Mouse (Mus musculus) hindbrain, postnatal 0 days (tissue): ENCODE measurements around the gene Cebpz. TPM values are rescaled to one million over a fixed set of nuclear protein-coding genes. Genes with fewer than 3 reads are reported as not detected.
A peak's percentile ranks its signal among the peaks of the same experiment; 100 is the strongest.

Experiments
- ATAC-seq: fragments of 200-750 bp; cut with Nextera tagmentation; 2 replicates; pipeline ENCODE4 v1.8.0; 2017; ENCODE audit warnings: mild to moderate bottlenecking, moderate TSS enrichment, moderate library complexity
- DNase-seq: peaks from one replicate; pipeline ENCODE4 v3.0.0-alpha.2; 2015; ENCODE audit warnings: low spot score
- H3K27ac ChIP-seq: fragments of 300-500 bp; sonication (generic); 2 replicates; pipeline ENCODE4 v1.5.1; 2014; ENCODE audit warnings: mild to moderate bottlenecking
- H3K27me3 ChIP-seq: fragments of 300-500 bp; sonication (generic); 2 replicates; pipeline ENCODE4 v1.6.1; 2014; ENCODE audit warnings: low read length, mixed read lengths; ENCODE audit not compliant: insufficient read depth
- H3K36me3 ChIP-seq: fragments of 300-500 bp; sonication (generic); 2 replicates; pipeline ENCODE4 v1.6.1; 2014; ENCODE audit warnings: low read length, mixed read lengths; ENCODE audit not compliant: insufficient read depth
- H3K4me1 ChIP-seq: fragments of 300-500 bp; sonication (generic); 2 replicates; pipeline ENCODE4 v1.6.1; 2014; ENCODE audit warnings: antibody characterized with exemption, low read length, mixed read lengths; ENCODE audit not compliant: insufficient read depth
- H3K4me2 ChIP-seq: fragments of 300-500 bp; sonication (generic); 2 replicates; pipeline ENCODE4 v1.6.1; 2014; ENCODE audit warnings: low read depth, mild to moderate bottlenecking, low read length, moderate library complexity, mixed read lengths
- H3K4me3 ChIP-seq: fragments of 300-500 bp; sonication (generic); 2 replicates; pipeline ENCODE4 v1.5.1; 2014; ENCODE audit warnings: low read length
- H3K9ac ChIP-seq: fragments of 300-500 bp; sonication (generic); replicated peaks from 2 replicates; pipeline ENCODE4 v1.6.1; 2014; ENCODE audit warnings: mild to moderate bottlenecking, low read length, moderate library complexity, mixed read lengths
- H3K9me3 ChIP-seq: fragments of 300-500 bp; sonication (generic); 2 replicates; pipeline ENCODE4 v1.6.1; 2016; ENCODE audit warnings: low read length, mixed read lengths
- CTCF ChIP-seq: IDR thresholded peaks from 2 replicates; pipeline ENCODE4 v1.5.1; 2016; ENCODE audit warnings: antibody characterized with exemption, control low read depth, low read depth
- WGBS: fragments of 180-500 bp; shearing (Covaris S2); extraction: QIAGEN DNeasy Blood & Tissue Kit; methylation state at CpG from one replicate; pipeline ENCODE4 v1.1.7; 2014; 5-methylcytosine and 5-hydroxymethylcytosine counted together
- polyA plus RNA-seq: library from polyadenylated mRNA; unstranded; fragments of >200 nt; fragmentation: Nextera tagmentation; extraction: Ambion mirVana; gene quantifications from 2 replicates; pipeline ENCODE4 v1.2.1, GENCODE M21; 2015
- total RNA-seq: library from RNA; depleted of rRNA; stranded (reverse); fragments of >200 nt; gene quantifications from 2 replicates; pipeline ENCODE4 v1.2.3, GENCODE M21; 2014

The Cebpz gene
- total and polyA plus RNA-seq, 2 experiments from 2014 or later, result 13.5 to 46.4 TPM

DNA sequence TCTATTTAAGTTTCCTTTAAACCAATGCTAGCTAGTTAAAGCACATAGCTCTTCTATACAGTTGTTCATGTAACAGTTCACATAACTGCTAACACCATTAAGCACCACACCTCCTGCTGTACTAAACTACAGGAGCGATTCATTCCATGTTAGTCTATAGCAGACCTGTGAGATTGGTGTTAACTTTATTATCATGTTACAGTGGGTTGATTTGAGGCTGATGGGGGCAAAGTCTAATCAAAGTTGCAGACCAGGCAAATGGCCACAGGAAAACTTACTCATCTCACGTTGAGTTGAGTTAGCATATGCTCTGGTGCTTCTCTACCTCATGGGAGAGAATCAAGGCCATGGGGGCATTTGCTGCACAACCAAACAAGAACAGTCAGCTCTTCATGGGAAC is 27.5 kb downstream of the Cebpz start:
- 76% methylated on average over 2 of the region's 2 CpGs for WGBS
- Histone ChIP-seq H3K4me1 (no peaks in the 10 kb centered on the region), H3K27ac (no peak overlapping the region)

GRCm38 (mm10) chr17:78906892-78907291 is 30.0 kb downstream of the Cebpz start, which contains the start of gene Sult6b1:
Gene Sult6b1, minus strand, starts transcription at chr17:78906992.
- ATAC-seq (no peak), DNase-seq (no peak)
- no peak within 1 kb of the TSS for H3K4me3 ChIP-seq
- no peak within 1 kb of the TSS for H3K9ac ChIP-seq
- no peaks in the 10 kb centered on the region for H3K4me1 ChIP-seq
- H3K27ac ChIP-seq, result no peak within 1 kb of the TSS
- no peaks in the 10 kb centered on the region for H3K36me3 ChIP-seq
- no peak within 1 kb of the TSS for H3K4me2 ChIP-seq
- no peaks in the 10 kb centered on the region for H3K9me3 ChIP-seq
- 87% methylated on average over 5 of the region's 5 CpGs for WGBS
- no peaks in the 10 kb centered on the region for H3K27me3 ChIP-seq
- no peak for TF ChIP-seq CTCF

More for the DNA sequence above, 27.5 kb downstream of the Cebpz start:
- H3K4me3 ChIP-seq, result no peak overlapping the region
- H3K9ac ChIP-seq, result no peak overlapping the region
- no peaks in the 10 kb centered on the region for H3K27me3 ChIP-seq
- no peaks in the 10 kb centered on the region for H3K9me3 ChIP-seq
- ATAC-seq (no peak), DNase-seq (no peak)
- H3K36me3 ChIP-seq, result no peaks in the 10 kb centered on the region
- no peak overlapping the region for H3K4me2 ChIP-seq
- TF ChIP-seq CTCF, result no peak

GRCm38 (mm10) chr17:78903158-78903557 is 33.7 kb downstream of the Cebpz start:
- DNase-seq (no peak), ATAC-seq (no peak)
- Histone ChIP-seq H3K27ac (no peak overlapping the region), H3K36me3 (no peaks in the 10 kb centered on the region), H3K4me2 (no peak overlapping the region), H3K4me1 (no peaks in the 10 kb centered on the region), H3K27me3 (no peaks in the 10 kb centered on the region), H3K9ac (no peak overlapping the region), H3K4me3 (no peak overlapping the region), H3K9me3 (no peaks in the 10 kb centered on the region)
- no peak for TF ChIP-seq CTCF
- 80% methylated on average over 2 of the region's 2 CpGs for WGBS

GRCm38 (mm10) chr17:78895394-78895793 is 41.5 kb downstream of the Cebpz start:
- ATAC-seq, result peak; percentile 29; the same call in 1 of the 2 replicates
- 24% methylated on average over 8 of the region's 8 CpGs for WGBS
- H3K4me2 ChIP-seq, result peak overlapping the region; percentile 42

DNA sequence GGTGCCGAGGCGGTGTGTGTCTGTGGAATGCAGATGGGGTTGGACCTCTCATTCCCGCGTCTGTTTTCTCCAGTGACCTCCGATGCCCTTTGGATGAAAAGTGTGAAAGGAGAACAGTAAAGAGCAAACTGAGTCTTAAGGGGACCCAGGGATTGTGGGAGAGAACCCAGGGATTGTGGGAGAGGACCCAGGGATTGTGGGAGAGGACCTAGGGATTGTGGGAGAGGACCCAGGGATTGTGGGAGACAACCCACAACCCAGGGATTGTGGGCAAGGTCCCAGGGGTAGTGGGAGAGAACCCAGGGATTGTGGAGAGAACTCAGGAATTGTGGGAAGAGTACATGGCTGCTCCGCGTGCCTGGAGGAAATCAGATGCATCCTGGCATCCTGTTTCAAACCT is 41.9 kb downstream of the Cebpz start:
- Histone ChIP-seq H3K27me3 (no peaks in the 10 kb centered on the region), H3K9ac (no peak overlapping the region), H3K36me3 (no peaks in the 10 kb centered on the region), H3K4me3 (no peak overlapping the region), H3K9me3 (no peaks in the 10 kb centered on the region), H3K27ac (no peak overlapping the region), H3K4me2 (no peak overlapping the region; the same call in 1 of the 2 replicates), H3K4me1 (no peaks in the 10 kb centered on the region)
- ATAC-seq, result peak; percentile 27; the same call in 1 of the 2 replicates
- DNase-seq, result no peak
- 79% methylated on average over 7 of the region's 7 CpGs for WGBS
- no peak for TF ChIP-seq CTCF

More at GRCm38 (mm10) chr17:78895394-78895793, 41.5 kb downstream of the Cebpz start:
- Histone ChIP-seq H3K27ac (no peak overlapping the region), H3K9me3 (no peaks in the 10 kb centered on the region), H3K27me3 (no peaks in the 10 kb centered on the region), H3K4me3 (no peak overlapping the region), H3K9ac (no peak overlapping the region), H3K4me1 (no peaks in the 10 kb centered on the region), H3K36me3 (no peaks in the 10 kb centered on the region)
- TF ChIP-seq CTCF, result peak; percentile 52
- peak; percentile 90 for DNase-seq

DNA sequence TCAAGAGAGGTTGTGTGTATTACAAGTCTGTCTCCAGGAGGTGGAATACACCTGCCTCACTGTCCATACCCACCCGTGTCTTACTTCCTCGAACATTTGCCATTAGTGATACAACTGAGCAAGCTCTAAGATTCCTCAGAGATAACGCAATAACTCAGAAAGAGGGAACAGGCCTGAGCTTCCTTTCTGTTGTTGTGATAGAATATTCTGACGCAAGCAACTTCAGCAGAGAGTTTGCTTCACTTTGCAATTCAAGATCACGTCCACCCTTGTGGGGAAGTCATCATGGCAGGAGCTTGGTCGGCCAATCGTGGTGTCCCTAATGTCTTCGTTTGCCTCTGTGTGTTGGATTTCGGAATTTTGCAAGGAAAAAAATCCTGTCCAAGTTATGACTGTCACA is 45.8 kb downstream of the Cebpz start:
- no peak for ATAC-seq
- Histone ChIP-seq H3K4me2 (no peak overlapping the region), H3K36me3 (no peaks in the 10 kb centered on the region), H3K27me3 (no peaks in the 10 kb centered on the region), H3K9me3 (no peaks in the 10 kb centered on the region), H3K4me3 (no peak overlapping the region), H3K27ac (no peak overlapping the region), H3K9ac (no peak overlapping the region), H3K4me1 (no peaks in the 10 kb centered on the region)
- DNase-seq, result no peak
- 90% methylated on average over 9 of the region's 9 CpGs for WGBS
- no peak for TF ChIP-seq CTCF

- no peaks in the 10 kb centered on the region for H3K9me3 ChIP-seq
- no peak overlapping the region for H3K4me3 ChIP-seq
- ATAC-seq, result peak; percentile 94
- no peaks in the 10 kb centered on the region for H3K36me3 ChIP-seq
- H3K4me2 ChIP-seq, result no peak overlapping the region
- WGBS, result 34% methylated on average over 3 of the region's 3 CpGs
- no peaks in the 10 kb centered on the region for H3K4me1 ChIP-seq
- no peaks in the 10 kb centered on the region for H3K27me3 ChIP-seq
- peak; percentile 75 for DNase-seq
- no peak overlapping the region for H3K27ac ChIP-seq
- H3K9ac ChIP-seq, result no peak overlapping the region
- TF ChIP-seq CTCF, result no peak
These were observed 47.7 kb downstream of the Cebpz start for GRCm38 (mm10) chr17:78889184-78889583.
